Mouse (Mus musculus) ovary, adult 2 months (tissue): ENCODE results near the gene Gnaq. TPM values are rescaled to one million over a fixed set of nuclear protein-coding genes. Genes with fewer than 3 reads are reported as not detected.

Source experiments
- polyA plus RNA-seq: library from polyadenylated mRNA; depleted of rRNA; stranded (reverse); fragments of >200 nt; gene quantifications from 2 replicates; pipeline ENCODE4 v1.2.3, GENCODE M21; 2012; rRNA removed

Gene Gnaq
- polyA plus RNA-seq = 20.5 and 24.1 TPM in 2 replicates

DNA sequence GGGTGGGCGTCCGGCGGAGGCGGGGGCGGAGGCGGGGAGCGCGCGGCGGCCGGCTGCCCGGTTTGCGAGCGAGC lies at the start of gene Gnaq:
Gnaq (plus strand) TSS at position 41 of the 74 bp plus-strand sequence.

DNA sequence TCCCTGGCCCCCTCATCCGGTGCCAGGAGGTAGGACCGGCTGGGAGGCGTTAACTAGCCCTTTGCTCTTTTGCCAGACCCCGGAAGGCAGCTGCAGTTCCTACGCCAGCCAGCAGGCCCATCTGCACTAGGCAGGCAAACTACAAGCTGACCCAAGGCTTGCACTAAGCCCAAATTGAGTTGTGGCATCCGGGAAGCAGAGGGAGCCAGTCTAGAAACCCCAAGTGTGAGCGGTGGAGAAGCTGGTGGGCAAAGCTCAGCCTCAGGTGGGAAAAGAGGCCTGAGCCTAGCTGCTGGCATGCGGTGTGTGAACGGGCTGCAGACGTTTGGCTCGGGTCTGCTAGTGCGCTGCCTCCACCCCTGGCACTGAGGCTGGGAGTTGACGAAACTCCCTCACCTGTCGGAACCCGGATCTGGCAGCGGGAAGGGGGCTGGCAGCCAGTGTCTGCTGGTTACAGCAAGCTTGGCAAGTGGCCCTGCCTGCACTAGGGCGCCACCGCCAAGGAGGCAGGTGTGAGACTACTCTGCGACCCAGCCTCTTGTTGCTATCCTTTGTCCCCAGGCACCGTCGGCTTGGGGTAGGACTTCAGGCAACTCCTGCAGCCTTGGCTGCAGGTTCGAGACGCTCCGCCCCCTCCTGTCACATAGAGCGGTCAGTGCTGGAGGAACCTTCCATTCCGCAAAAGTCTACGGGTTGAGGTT lies 303.1 kb downstream of the Gnaq start, which contains the start of gene Gna14:
Gna14 (plus strand) TSS at position 232 of the 701 bp plus-strand sequence.

Other genes with a start within 250 kb of the Gnaq start
- 6.7 and 7.5 TPM in 2 replicates for gene Psat1, start 185.5 kb upstream of the Gnaq start, polyA plus RNA-seq
- gene Cep78, start 147.8 kb upstream of the Gnaq start, polyA plus RNA-seq = 8.0 and 12.8 TPM in 2 replicates